Mouse (Mus musculus) midbrain, embryonic 16.5 days (tissue): ENCODE measurements around the gene Pigh. TPM values are rescaled to one million over a fixed set of nuclear protein-coding genes. Genes with fewer than 3 reads are reported as not detected.

Source experiments
- ATAC-seq: fragments of 200-750 bp; cut with Nextera tagmentation; 2 replicates; pipeline ENCODE4 v1.8.0; 2017; ENCODE audit warnings: moderate TSS enrichment
- H3K27ac ChIP-seq: fragments of 300-500 bp; sonication (generic); 2 replicates; pipeline ENCODE4 v1.5.1; 2014; ENCODE audit warnings: mild to moderate bottlenecking, low read length, mixed read lengths
- H3K27me3 ChIP-seq: fragments of 300-500 bp; sonication (generic); 2 replicates; pipeline ENCODE4 v1.6.1; 2014; ENCODE audit warnings: low read depth, low read length, mixed read lengths; ENCODE audit not compliant: control insufficient read depth, insufficient read depth
- H3K36me3 ChIP-seq: fragments of 300-500 bp; sonication (generic); 2 replicates; pipeline ENCODE4 v1.6.1; 2014; ENCODE audit warnings: mild to moderate bottlenecking, low read length, moderate library complexity, mixed read lengths; ENCODE audit not compliant: control insufficient read depth, insufficient read depth
- H3K4me1 ChIP-seq: fragments of 300-500 bp; sonication (generic); 2 replicates; pipeline ENCODE4 v1.6.1; 2014; ENCODE audit warnings: mild to moderate bottlenecking, low read length, mixed read lengths; ENCODE audit not compliant: control insufficient read depth, insufficient read depth
- H3K4me2 ChIP-seq: fragments of 300-500 bp; sonication (generic); 2 replicates; pipeline ENCODE4 v1.6.1; 2014; ENCODE audit warnings: mild to moderate bottlenecking, low read length, mixed read lengths
- H3K4me3 ChIP-seq: fragments of 300-500 bp; sonication (generic); 2 replicates; pipeline ENCODE4 v1.5.1; 2014; ENCODE audit warnings: low read depth, mild to moderate bottlenecking, low read length, moderate library complexity, mixed read lengths
- H3K9ac ChIP-seq: fragments of 300-500 bp; sonication (generic); 2 replicates; pipeline ENCODE4 v1.6.1; 2014; ENCODE audit warnings: low read depth, low read length, mixed read lengths
- H3K9me3 ChIP-seq: fragments of 300-500 bp; sonication (generic); replicated peaks from 2 replicates; pipeline ENCODE4 v1.6.1; 2014; ENCODE audit warnings: mild to moderate bottlenecking, low read length, mixed read lengths; ENCODE audit not compliant: control insufficient read depth, poor library complexity, severe bottlenecking
- WGBS: fragments of 180-500 bp; shearing (Covaris S2); extraction: QIAGEN DNeasy Blood & Tissue Kit; methylation state at CpG from one replicate; pipeline ENCODE4 v1.1.7; 2014; 5-methylcytosine and 5-hydroxymethylcytosine counted together
- polyA plus RNA-seq: library from polyadenylated mRNA; unstranded; fragments of >200 nt; fragmentation: Nextera tagmentation; extraction: Ambion mirVana; gene quantifications from 2 replicates; pipeline ENCODE4 v1.2.1, GENCODE M21; 2015

Gene Pigh
- polyA plus RNA-seq, 1 experiment from 2014 or later = 19.6 TPM

DNA sequence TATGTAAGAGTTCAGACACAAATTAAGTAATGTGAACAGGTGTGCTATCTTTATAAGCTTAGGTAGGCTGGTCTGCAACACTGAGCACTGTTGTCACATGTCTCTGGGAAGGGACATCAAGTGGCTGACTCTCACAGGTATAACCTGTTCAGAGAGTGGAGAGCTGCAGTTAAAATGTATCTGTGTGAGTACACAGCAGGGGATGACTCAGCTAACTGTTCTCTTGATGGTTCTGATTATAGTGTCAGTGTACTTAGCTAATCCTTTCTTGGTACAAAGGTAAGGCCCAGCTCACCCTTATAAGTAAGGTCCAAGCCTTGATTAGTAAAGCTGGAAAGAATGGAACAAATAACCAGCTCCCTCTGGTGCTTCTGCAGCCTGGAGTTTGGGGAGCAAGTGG, 48.0 kb downstream of the Pigh start:
- H3K4me2 ChIP-seq = no peak overlapping the region
- H3K27me3 ChIP-seq = no peaks in the 10 kb centered on the region
- H3K9me3 ChIP-seq = no peaks in the 10 kb centered on the region
- no peaks in the 10 kb centered on the region for H3K36me3 ChIP-seq
- H3K27ac ChIP-seq = no peak overlapping the region
- no peak overlapping the region for H3K4me3 ChIP-seq
- no peaks in the 10 kb centered on the region for H3K4me1 ChIP-seq
- ATAC-seq = no peak
- H3K9ac ChIP-seq = no peak overlapping the region

DNA sequence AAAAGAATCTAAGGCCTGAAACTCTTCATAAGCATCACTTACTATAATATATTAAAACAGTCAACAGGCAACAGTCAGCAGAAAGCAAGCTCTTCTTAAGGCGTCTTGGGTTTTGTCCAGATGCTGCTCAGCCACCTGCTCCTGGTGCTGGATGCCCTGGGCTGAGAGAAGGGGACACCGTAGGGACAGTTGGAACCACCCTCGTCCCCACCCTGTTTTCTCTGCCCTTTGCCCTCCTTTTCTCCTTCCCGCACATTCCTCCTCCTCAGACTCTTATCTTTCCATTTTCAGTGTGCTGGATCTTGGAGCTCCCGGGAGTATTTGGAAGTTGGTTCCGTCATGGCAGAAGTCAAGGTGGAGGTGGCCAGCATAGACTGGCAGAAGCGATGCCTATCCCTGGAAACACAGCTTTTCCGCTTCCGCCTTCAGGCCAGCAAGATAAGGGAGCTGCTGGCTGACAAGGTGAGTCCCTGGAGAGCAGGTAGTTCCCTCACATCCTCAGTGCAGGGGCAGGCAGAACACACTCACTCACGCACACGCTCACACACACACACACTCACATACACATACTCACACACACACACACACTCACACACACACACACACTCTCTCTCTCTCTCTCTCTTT, 49.1 kb downstream of the Pigh start:
- Histone ChIP-seq H3K4me3 (no peak overlapping the region), H3K27me3 (no peaks in the 10 kb centered on the region), H3K9me3 (no peaks in the 10 kb centered on the region), H3K4me1 (no peaks in the 10 kb centered on the region), H3K36me3 (no peaks in the 10 kb centered on the region), H3K4me2 (no peak overlapping the region), H3K27ac (no peak overlapping the region), H3K9ac (no peak overlapping the region)
- 91% methylated on average over 11 of the region's 11 CpGs for WGBS
- no peak for ATAC-seq

DNA sequence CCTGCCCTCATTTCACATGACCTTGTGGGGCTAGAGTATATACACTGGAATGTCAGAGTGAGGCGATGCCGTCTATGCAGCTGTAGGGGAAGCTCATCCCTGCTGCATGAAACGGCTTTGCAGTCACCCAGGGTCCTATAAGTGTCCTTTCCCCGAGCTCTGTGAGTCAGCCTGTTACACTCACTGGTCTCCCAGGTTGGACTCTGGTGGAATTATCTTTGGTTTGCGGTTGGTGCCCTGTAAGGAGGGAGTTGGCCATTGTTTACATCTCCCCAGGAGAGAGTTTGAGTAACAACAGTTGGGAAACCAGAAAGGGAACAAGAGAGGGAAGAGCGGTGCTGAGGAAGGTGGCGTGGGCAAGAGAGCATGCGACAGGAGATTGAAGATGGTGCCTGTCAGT, 49.7 kb downstream of the Pigh start:
- 73% methylated on average over 8 of the region's 8 CpGs for WGBS
- H3K4me3 ChIP-seq = no peak overlapping the region
- H3K27me3 ChIP-seq = no peaks in the 10 kb centered on the region
- H3K27ac ChIP-seq = no peak overlapping the region
- no peaks in the 10 kb centered on the region for H3K36me3 ChIP-seq
- no peak for ATAC-seq
- no peaks in the 10 kb centered on the region for H3K4me1 ChIP-seq
- H3K9me3 ChIP-seq = no peaks in the 10 kb centered on the region
- no peak overlapping the region for H3K4me2 ChIP-seq
- no peak overlapping the region for H3K9ac ChIP-seq

DNA sequence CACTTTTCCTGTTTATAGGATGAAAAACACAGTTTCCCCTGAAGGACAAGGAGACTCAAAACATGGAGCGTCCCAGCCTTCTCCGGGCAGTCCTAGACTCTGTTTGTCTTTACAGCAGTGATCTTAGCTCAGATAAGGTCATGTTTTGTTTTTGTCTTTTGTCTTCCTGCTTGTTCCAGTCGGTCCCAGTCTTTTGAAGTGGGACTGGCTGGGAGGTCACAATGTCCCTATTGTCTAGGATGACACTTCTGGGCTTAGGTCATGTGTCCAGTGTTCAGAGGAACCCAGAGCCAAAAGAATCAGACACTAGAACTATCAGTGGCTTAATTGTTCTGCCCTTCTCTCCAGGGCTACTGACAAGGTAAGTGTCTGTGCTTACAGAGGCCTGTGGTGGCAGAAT, 54.1 kb downstream of the Pigh start:
- ATAC-seq = no peak
- Histone ChIP-seq H3K27ac (no peak overlapping the region), H3K4me2 (no peak overlapping the region), H3K4me1 (no peaks in the 10 kb centered on the region), H3K27me3 (no peaks in the 10 kb centered on the region), H3K4me3 (no peak overlapping the region), H3K9me3 (no peaks in the 10 kb centered on the region), H3K9ac (no peak overlapping the region), H3K36me3 (no peaks in the 10 kb centered on the region)
- WGBS = 18% methylated on average over 3 of the region's 3 CpGs

DNA sequence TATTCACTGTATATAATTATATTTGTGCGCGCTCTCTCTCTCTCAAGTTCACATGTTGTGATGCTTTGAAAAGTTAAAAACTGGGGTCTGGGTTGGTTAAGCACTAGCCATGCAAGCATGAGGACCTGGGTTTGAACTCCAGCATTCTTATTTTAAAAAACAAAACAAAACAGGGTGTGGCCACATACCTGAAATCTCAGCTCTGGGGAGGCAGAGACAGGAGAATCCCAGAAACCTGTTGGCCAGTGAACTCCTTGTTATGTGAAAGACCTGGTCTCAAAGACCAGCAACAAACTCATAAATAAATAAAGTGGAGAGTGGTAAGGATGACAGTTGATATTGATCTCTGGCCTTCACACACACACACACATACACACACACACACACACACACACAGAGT, 55.1 kb downstream of the Pigh start:
- H3K27me3 ChIP-seq = no peaks in the 10 kb centered on the region
- no peak overlapping the region for H3K4me3 ChIP-seq
- H3K9ac ChIP-seq = no peak overlapping the region
- 99% methylated on average over 2 of the region's 2 CpGs for WGBS
- no peak for ATAC-seq
- no peaks in the 10 kb centered on the region for H3K9me3 ChIP-seq
- no peak overlapping the region for H3K27ac ChIP-seq
- H3K4me1 ChIP-seq = no peaks in the 10 kb centered on the region
- H3K36me3 ChIP-seq = no peaks in the 10 kb centered on the region
- no peak overlapping the region for H3K4me2 ChIP-seq

Other genes with a start within 250 kb of the Pigh start
- gene Atp6v1d, start 228.0 kb downstream of the Pigh start, polyA plus RNA-seq = 134 and 147 TPM in 2 replicates
- gene Eif2s1, start 227.8 kb downstream of the Pigh start, polyA plus RNA-seq = 136 and 142 TPM in 2 replicates
- 2.5 and 3.8 TPM in 2 replicates for gene Plek2, start 182.7 kb downstream of the Pigh start, polyA plus RNA-seq
- gene Tmem229b, start 82.0 kb downstream of the Pigh start, polyA plus RNA-seq = 74.7 and 79.8 TPM in 2 replicates
- gene Plekhh1, start 60.5 kb downstream of the Pigh start, polyA plus RNA-seq = 2.0 and 2.5 TPM in 2 replicates
- 27.4 and 28.4 TPM in 2 replicates for gene Arg2, start 41.1 kb upstream of the Pigh start, polyA plus RNA-seq
- gene Vti1b, start 83.0 kb upstream of the Pigh start, polyA plus RNA-seq = 228 and 245 TPM in 2 replicates
- 38.4 and 44.9 TPM in 2 replicates for gene Rdh11, start 102.6 kb upstream of the Pigh start, polyA plus RNA-seq
- 1.1 and 1.2 TPM in 2 replicates for gene Rdh12, start 119.3 kb upstream of the Pigh start, polyA plus RNA-seq
- 7.0 and 7.9 TPM in 2 replicates for gene Zfyve26, start 206.7 kb upstream of the Pigh start, polyA plus RNA-seq
- 1.4 and 1.5 TPM in 2 replicates for gene Rad51b, start 207.6 kb upstream of the Pigh start, polyA plus RNA-seq